Mouse (Mus musculus): ENCODE data around the gene Cdkn3. TPM values are rescaled to one million over a fixed set of nuclear protein-coding genes. Genes with fewer than 3 reads are reported as not detected.
"Not testable (repeated sequence)": the region's sequence is repeated elsewhere in the genome, so short reads cannot be mapped to it uniquely, and the experiment has no call there.

Cdkn3 gene
- polyA plus RNA-seq, 1 experiment from 2014 or later, result 7.8 TPM

DNA sequence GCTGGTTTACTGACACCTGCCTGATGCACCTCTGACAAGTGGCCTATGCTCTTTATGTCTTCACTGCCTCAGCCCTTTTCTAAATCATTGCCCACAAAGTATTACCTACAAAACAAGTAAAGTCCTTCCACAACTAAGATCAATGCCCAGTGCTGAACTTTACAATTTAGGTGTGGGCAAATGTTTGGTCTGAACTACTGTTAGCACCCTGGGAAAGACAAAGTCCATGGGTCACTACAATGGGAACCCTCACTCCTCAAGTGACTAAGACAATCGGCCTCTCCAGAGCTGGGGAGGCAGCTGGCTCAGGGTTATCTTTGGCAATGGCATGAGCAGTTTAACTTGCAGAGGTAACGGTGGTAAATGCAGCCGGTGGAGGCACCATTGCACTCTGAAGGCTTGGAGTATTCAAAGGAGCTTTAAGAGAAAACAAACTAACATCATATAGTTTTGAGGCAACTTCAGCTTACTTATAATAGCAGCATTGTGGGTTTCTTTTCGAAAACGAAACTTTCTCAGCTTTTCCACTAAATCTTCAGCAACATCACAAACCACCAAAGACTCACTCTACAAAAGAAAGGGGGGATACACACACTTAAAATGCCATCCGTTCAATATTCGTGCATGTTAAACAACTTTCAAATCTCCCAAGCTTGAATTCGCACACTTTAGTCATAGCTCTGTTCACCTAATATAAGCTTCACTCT is 56.7 kb downstream of the Cdkn3 start:
- WGBS, result 95% methylated on average over 8 of the region's 8 CpGs
- Histone ChIP-seq H3K9ac (ENCODE audit: low read depth, low read length) (no peak overlapping the region), H3K27ac (ENCODE audit: low read depth, low read length) (no peak overlapping the region), H3K4me3 (ENCODE audit: low read length) (no peak overlapping the region), H3K9me3 (ENCODE audit: control insufficient read depth, low read length) (no peaks in the 10 kb centered on the region), H3K36me3 (ENCODE audit: control insufficient read depth, insufficient read depth, low read length) (peaks cover 3% of the 10 kb centered on the region), H3K27me3 (replicated peaks; ENCODE audit: control insufficient read depth, insufficient read depth, low read length) (no peaks in the 10 kb centered on the region), H3K4me2 (ENCODE audit: low read length) (no peak overlapping the region), H3K4me1 (ENCODE audit: control insufficient read depth, insufficient read depth, low read depth, low read length) (peaks cover 10% of the 10 kb centered on the region; the same call in 1 of the 2 replicates)
- ATAC-seq, result no peak

DNA sequence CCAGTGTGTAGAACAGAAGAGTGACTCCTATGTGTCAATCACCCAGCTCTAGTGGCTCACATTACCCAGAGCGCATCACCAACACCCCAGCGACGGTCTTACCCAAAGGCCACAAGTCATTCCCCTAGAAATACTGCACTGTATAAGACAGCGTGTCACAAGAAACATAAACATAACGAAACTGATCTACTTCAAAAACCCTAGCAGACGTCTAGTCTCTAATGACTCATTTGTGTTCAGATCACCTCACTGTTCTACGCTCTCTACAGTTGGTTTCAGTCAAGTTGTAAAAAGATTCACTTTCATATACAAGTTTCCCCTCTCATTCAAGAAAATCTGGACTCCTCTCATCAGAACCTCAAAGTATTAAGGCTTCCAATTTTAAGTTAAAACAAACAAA is 58.4 kb downstream of the Cdkn3 start:
- 95% methylated on average over 7 of the region's 7 CpGs for WGBS
- no peak for ATAC-seq
- peaks cover 13% of the 10 kb centered on the region for H3K4me1 ChIP-seq (ENCODE audit: control insufficient read depth, insufficient read depth, low read depth, low read length)
- H3K4me2 ChIP-seq (ENCODE audit: low read length), result no peak overlapping the region
- H3K9me3 ChIP-seq (ENCODE audit: control insufficient read depth, low read length), result no peaks in the 10 kb centered on the region
- no peaks in the 10 kb centered on the region for H3K27me3 ChIP-seq (replicated peaks; ENCODE audit: control insufficient read depth, insufficient read depth, low read length)
- H3K27ac ChIP-seq (ENCODE audit: low read depth, low read length), result no peak overlapping the region
- H3K36me3 ChIP-seq (ENCODE audit: control insufficient read depth, insufficient read depth, low read length), result peaks cover 2% of the 10 kb centered on the region; the same call in 1 of the 2 replicates
- no peak overlapping the region for H3K4me3 ChIP-seq (ENCODE audit: low read length)
- H3K9ac ChIP-seq (ENCODE audit: low read depth, low read length), result no peak overlapping the region

DNA sequence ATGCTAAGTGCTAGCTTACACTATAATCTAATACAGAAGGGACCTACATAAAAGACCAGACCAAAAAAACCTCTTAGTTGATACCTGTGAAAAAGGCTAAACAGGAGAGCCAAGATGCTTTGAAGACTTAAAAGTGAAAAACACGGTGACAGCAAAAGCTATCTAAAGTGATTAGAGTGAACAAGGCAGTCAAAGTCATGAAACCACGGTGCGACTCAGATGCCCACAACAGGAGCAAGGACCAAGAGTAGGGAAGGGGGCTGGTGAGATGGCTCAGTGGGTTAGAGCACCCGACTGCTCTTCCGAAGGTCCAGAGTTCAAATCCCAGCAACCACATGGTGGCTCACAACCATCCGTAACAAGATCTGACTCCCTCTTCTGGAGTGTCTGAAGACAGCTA is 59.6 kb downstream of the Cdkn3 start:
- H3K27me3 ChIP-seq (replicated peaks; ENCODE audit: control insufficient read depth, insufficient read depth, low read length); H3K36me3 ChIP-seq (ENCODE audit: control insufficient read depth, insufficient read depth, low read length); H3K4me3 ChIP-seq (ENCODE audit: low read length); H3K4me2 ChIP-seq (ENCODE audit: low read length); ATAC-seq; H3K27ac ChIP-seq (ENCODE audit: low read depth, low read length); H3K9ac ChIP-seq (ENCODE audit: low read depth, low read length); H3K9me3 ChIP-seq (ENCODE audit: control insufficient read depth, low read length): not testable (repeated sequence)
- WGBS, result 96% methylated on average over 5 of the region's 6 CpGs
- H3K4me1 ChIP-seq (ENCODE audit: control insufficient read depth, insufficient read depth, low read depth, low read length), result peaks cover 13% of the 10 kb centered on the region

Other genes with a start within 250 kb of the Cdkn3 start
- gene Cnih1, start 27.9 kb downstream of the Cdkn3 start, polyA plus RNA-seq (2015; fragmentation: Nextera tagmentation; extraction: Ambion mirVana), result 194 and 203 TPM in 2 replicates
- gene Gmfb, start 61.7 kb downstream of the Cdkn3 start, polyA plus RNA-seq (2015; fragmentation: Nextera tagmentation; extraction: Ambion mirVana), result 133 and 135 TPM in 2 replicates
- gene Cgrrf1, start 71.6 kb downstream of the Cdkn3 start, polyA plus RNA-seq (2015; fragmentation: Nextera tagmentation; extraction: Ambion mirVana), result 19.5 and 20.3 TPM in 2 replicates
- gene Samd4, start 122.3 kb downstream of the Cdkn3 start, polyA plus RNA-seq (2015; fragmentation: Nextera tagmentation; extraction: Ambion mirVana), result 4.7 and 5.3 TPM in 2 replicates

Measured in hindbrain, embryonic 16.5 days (tissue).